Mouse (Mus musculus) ES-E14 (cell line): ENCODE measurements at regions not wholly inside any gene's neighbourhood (a gene's known extent, or its start where the extent isn't known, plus 50 kb on each side); places are given as distances from the start of the nearest gene placed in this dataset.

Experiments used
- CHD2 ChIP-seq: IDR thresholded peaks from 2 replicates; pipeline ENCODE4 v1.6.1; 2014; ENCODE audit warnings: mild to moderate bottlenecking, low read depth, low read length, inconsistent platforms
- HCFC1 ChIP-seq: IDR thresholded peaks from 2 replicates; pipeline ENCODE4 v1.6.1; 2012; ENCODE audit warnings: low read length, inconsistent platforms, borderline replicate concordance; ENCODE audit not compliant: insufficient read depth
- ZC3H11A ChIP-seq: IDR thresholded peaks from 2 replicates; pipeline ENCODE4 v1.6.1; 2012; ENCODE audit warnings: low read depth, mild to moderate bottlenecking, inconsistent platforms, low read length, borderline replicate concordance
- ZNF384 ChIP-seq: IDR thresholded peaks from 2 replicates; pipeline ENCODE4 v1.6.1; 2012; ENCODE audit warnings: low read depth, low read length, inconsistent platforms

- TF ChIP-seq CHD2 (no peak), HCFC1 (no peak), ZC3H11A (no peak), ZNF384 (no peak)
These were observed 242.3 kb downstream of the Cbln1 start for GRCm38 (mm10) chr8:87230096-87230495.
